Mouse (Mus musculus) neural tube, embryonic 14.5 days (tissue): ENCODE results near the gene Ash1l. TPM values are rescaled to one million over a fixed set of nuclear protein-coding genes. Genes with fewer than 3 reads are reported as not detected.

Experiments used
- ATAC-seq: fragments of 200-750 bp; cut with Nextera tagmentation; 2 replicates; pipeline ENCODE4 v1.8.0; 2017; ENCODE audit warnings: low read depth, mild to moderate bottlenecking, moderate TSS enrichment, moderate library complexity
- H3K27ac ChIP-seq: fragments of 300-500 bp; sonication (generic); 2 replicates; pipeline ENCODE4 v1.5.1; 2014; ENCODE audit warnings: low read depth, mild to moderate bottlenecking, control low read depth, low read length, moderate library complexity, mixed read lengths
- H3K27me3 ChIP-seq: fragments of 300-500 bp; sonication (generic); 2 replicates; pipeline ENCODE4 v1.6.1; 2014; ENCODE audit warnings: low read length; ENCODE audit not compliant: control insufficient read depth, insufficient read depth
- H3K36me3 ChIP-seq: fragments of 300-500 bp; sonication (generic); 2 replicates; pipeline ENCODE4 v1.6.1; 2014; ENCODE audit warnings: low read length, mixed read lengths; ENCODE audit not compliant: control insufficient read depth, insufficient read depth
- H3K4me1 ChIP-seq: fragments of 300-500 bp; sonication (generic); 2 replicates; pipeline ENCODE4 v1.6.1; 2014; ENCODE audit warnings: low read length; ENCODE audit not compliant: control insufficient read depth, insufficient read depth
- H3K4me2 ChIP-seq: fragments of 300-500 bp; sonication (generic); 2 replicates; pipeline ENCODE4 v1.6.1; 2014; ENCODE audit warnings: mild to moderate bottlenecking, low read depth, low read length, control low read depth
- H3K4me3 ChIP-seq: fragments of 300-500 bp; sonication (generic); 2 replicates; pipeline ENCODE4 v1.5.1; 2014; ENCODE audit warnings: low read depth, low read length, control low read depth, mixed read lengths
- H3K9ac ChIP-seq: fragments of 300-500 bp; sonication (generic); replicated peaks from 2 replicates; pipeline ENCODE4 v1.6.1; 2014; ENCODE audit warnings: low read depth, mild to moderate bottlenecking, control low read depth, low read length, mixed read lengths
- H3K9me3 ChIP-seq: fragments of 300-500 bp; sonication (generic); 2 replicates; pipeline ENCODE4 v1.6.1; 2016; ENCODE audit warnings: low read length; ENCODE audit not compliant: control insufficient read depth
- WGBS: fragments of 180-500 bp; shearing (Covaris S2); extraction: QIAGEN DNeasy Blood & Tissue Kit; methylation state at CpG from one replicate; pipeline ENCODE4 v1.1.7; 2014; 5-methylcytosine and 5-hydroxymethylcytosine counted together
- polyA plus RNA-seq: library from polyadenylated mRNA; unstranded; fragments of >200 nt; fragmentation: Nextera tagmentation; extraction: Ambion mirVana; gene quantifications from 2 replicates; pipeline ENCODE4 v1.2.1, GENCODE M21; 2014

Gene Ash1l
- polyA plus RNA-seq, 1 experiment from 2014 or later: 27.9 TPM

DNA sequence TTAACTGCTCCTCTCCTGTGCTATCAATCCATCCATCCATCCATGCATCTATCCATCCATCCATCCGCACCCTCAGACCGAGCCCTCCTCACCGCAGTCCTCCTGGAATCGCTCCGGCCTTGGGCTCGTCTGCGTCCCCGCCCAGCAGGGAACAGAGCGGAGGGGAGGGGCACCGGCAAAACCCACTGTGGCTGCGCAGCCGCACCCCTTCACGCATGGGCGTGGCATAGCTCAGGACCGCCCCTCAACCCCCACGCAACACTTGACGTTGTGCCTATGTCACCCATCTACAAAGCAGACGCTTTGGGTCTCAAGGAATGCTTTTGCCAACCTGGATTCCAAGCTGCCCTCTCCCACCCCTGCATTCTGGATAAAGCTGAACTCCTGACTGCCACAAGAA is 142.8 kb downstream of the Ash1l start, which contains the start of gene Rusc1:
Rusc1 (minus strand) TSS at position 137 of the 400 bp plus-strand sequence.
- peak within 1 kb of the TSS; percentile 73 for H3K27ac ChIP-seq
- no peaks in the 10 kb centered on the region for H3K27me3 ChIP-seq
- ATAC-seq: peak; percentile 79
- no peaks in the 10 kb centered on the region for H3K9me3 ChIP-seq
- WGBS: under 1% methylated on average over 18 of the region's 18 CpGs
- H3K36me3 ChIP-seq: peaks cover 24% of the 10 kb centered on the region
- H3K4me1 ChIP-seq: peaks cover 10% of the 10 kb centered on the region; the same call in 1 of the 2 replicates
- peak within 1 kb of the TSS; percentile 97 for H3K4me2 ChIP-seq
- H3K9ac ChIP-seq: peak within 1 kb of the TSS; percentile 79
- H3K4me3 ChIP-seq: peak within 1 kb of the TSS; percentile 67

DNA sequence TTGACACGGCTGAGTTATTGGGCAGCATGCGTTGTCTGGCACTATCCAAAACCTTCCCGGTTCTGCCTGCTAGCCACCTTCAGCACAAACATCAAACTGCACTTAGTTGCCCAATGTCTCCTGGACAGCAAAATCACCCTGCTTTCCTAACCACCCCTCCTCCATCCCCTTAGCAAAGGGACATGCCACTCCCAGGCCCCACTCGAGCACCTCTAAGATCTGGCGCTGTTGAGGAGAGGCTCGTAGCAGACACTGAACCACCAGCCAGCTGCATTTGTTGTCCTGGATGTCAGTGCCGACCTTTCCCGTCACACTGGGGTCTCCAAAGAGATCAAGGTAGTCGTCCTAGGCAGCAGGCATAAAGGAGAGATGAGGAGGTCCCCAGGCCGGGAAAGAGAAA is 143.6 kb downstream of the Ash1l start:
- Histone ChIP-seq H3K4me1 (peaks cover 10% of the 10 kb centered on the region; the same call in 1 of the 2 replicates), H3K9me3 (no peaks in the 10 kb centered on the region), H3K4me3 (no peak overlapping the region), H3K9ac (no peak overlapping the region), H3K36me3 (peaks cover 27% of the 10 kb centered on the region), H3K4me2 (no peak overlapping the region), H3K27ac (no peak overlapping the region), H3K27me3 (no peaks in the 10 kb centered on the region)
- 86% methylated on average over 10 of the region's 10 CpGs for WGBS
- ATAC-seq: no peak

DNA sequence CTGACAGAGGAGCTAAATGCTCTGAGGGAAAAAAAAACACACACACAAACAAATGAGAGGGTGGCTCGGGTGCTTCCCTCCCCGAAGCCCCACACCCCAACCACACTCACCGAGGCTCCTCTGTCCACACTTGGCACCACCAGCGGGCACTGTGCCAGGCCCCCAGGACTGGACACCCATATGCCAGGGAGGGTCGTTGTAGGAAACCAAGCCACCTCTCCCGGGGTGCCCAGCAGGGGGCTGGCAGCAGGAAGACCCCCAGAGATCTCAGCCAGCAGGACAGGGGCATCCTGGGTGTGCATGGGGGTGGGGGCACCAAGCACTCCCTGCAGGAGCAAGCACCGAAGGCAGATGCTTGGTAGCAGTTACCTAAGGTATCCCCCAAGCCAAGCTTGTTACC is 150.4 kb downstream of the Ash1l start, which contains the start of gene Gm43738:
Gm43738 (minus strand) TSS at position 289 of the 400 bp plus-strand sequence.
- peak within 1 kb of the TSS; percentile 74 for H3K27ac ChIP-seq
- peaks cover 14% of the 10 kb centered on the region for H3K4me1 ChIP-seq
- no peaks in the 10 kb centered on the region for H3K9me3 ChIP-seq
- peaks cover 21% of the 10 kb centered on the region; the same call in 1 of the 2 replicates for H3K36me3 ChIP-seq
- peak within 1 kb of the TSS; percentile 57 for H3K9ac ChIP-seq
- peak within 1 kb of the TSS; percentile 46 for H3K4me3 ChIP-seq
- H3K4me2 ChIP-seq: peak within 1 kb of the TSS; percentile 86
- WGBS: 40% methylated on average over 7 of the region's 7 CpGs
- no peak for ATAC-seq
- no peaks in the 10 kb centered on the region for H3K27me3 ChIP-seq

DNA sequence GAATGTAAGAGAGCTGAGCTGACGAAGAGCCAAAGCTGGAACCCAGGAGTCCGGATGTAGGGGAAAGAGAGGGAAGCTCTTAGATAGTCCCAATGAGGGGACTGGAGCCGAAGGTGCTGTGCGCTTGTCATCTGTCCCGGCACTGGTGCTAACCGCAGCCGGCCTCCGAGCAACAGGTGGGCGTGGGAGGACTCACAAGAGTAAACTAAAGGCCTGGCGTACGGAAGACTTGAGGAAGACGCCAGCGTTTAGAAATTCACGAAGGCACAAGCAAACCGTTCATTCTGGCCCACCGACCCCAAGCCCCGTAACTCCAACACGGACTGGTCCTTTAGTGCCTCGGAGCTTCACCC is 151.0 kb downstream of the Ash1l start:
- peaks cover 19% of the 10 kb centered on the region; the same call in 1 of the 2 replicates for H3K36me3 ChIP-seq
- H3K27ac ChIP-seq: peak overlapping the region; percentile 74
- no peaks in the 10 kb centered on the region for H3K9me3 ChIP-seq
- no peaks in the 10 kb centered on the region for H3K27me3 ChIP-seq
- peak overlapping the region; percentile 57 for H3K9ac ChIP-seq
- peaks cover 14% of the 10 kb centered on the region for H3K4me1 ChIP-seq
- peak overlapping the region; percentile 46 for H3K4me3 ChIP-seq
- peak overlapping the region; percentile 86 for H3K4me2 ChIP-seq
- ATAC-seq: peak; percentile 47
- WGBS: under 1% methylated on average over 19 of the region's 19 CpGs

DNA sequence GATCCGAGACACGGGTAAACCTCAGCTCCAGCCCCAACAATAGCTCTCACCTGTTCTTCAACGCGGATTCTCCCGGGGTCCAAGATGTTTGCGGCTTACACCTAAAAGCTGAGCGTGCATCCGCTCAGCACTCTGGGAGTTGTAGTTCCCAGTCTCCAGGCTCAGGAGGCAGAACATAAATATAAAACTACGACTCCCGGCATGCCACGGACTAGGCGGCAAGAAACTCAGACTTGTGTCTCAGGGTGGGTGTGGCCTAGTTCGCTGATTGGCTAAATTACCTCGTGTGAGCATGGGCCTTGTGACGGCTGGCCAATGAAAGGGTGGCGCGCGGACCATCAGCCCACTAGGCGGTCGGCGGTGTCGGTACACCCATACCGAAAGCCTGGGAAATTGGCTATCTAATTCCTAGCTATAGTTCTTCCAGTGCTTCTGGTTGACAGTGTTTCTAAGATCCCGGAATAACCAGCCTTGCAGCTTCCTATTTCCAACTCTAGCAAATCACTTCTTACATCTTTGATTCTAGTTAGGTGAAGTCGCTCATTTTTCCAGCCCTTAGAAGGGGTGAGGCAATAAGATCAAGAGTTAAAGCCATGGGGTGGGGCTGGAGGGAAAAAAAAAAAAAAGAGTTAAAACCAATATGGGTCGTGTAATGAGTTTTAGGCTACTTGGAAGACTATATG is 151.5 kb downstream of the Ash1l start, which contains the start of gene Fdps:
Fdps (minus strand) TSS at position 148 of the 683 bp plus-strand sequence.
- Histone ChIP-seq H3K27me3 (no peaks in the 10 kb centered on the region), H3K9me3 (no peaks in the 10 kb centered on the region), H3K4me2 (peak within 1 kb of the TSS; percentile 86), H3K4me3 (peak within 1 kb of the TSS; percentile 46), H3K36me3 (0 out of 2 replicates have a peak, but pooled peaks cover 15% of the 10 kb centered on the region), H3K4me1 (peaks cover 14% of the 10 kb centered on the region), H3K9ac (peak within 1 kb of the TSS; percentile 57), H3K27ac (peak within 1 kb of the TSS; percentile 74)
- peak; percentile 100 for ATAC-seq
- WGBS: under 1% methylated on average over 26 of the region's 26 CpGs

DNA sequence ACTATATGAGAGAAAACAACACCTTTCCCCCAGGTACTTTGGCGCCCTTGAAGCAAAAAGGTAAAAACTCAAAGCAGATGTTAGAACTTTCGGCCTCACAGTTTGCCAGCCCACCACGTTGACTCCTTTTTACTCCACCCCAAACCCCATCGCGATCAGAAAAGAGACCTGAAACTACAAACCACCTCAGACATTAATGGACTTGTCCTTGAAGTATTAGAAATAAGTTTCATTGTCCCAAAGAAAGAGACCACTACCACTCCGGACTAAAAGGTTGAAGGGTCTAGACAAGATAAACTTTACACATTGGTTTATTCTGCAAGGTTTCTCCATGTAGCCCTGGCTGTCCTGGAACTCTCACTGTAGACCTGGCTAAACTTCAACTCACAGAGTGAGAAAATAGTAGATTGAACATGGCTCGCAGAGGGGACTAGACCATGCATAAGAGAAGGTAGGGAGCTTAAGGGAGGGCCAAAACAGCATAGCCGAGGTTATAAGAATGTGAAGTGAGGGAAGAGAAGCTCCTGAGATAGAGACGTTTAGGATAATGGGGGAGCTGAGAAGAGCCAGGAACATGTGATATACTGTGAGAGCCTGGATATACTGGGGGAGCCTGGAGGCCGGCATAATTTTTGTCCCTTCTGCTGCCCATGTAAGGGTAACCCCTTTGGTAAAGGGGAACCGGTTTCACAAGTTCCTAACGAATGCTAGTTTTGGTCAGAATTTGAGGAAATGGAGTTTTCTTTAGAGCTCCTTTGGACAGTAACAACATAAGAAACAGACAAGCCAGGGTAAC is 152.3 kb downstream of the Ash1l start:
- H3K9me3 ChIP-seq: no peaks in the 10 kb centered on the region
- ATAC-seq: no peak
- peak overlapping the region; percentile 46 for H3K4me3 ChIP-seq
- 0 out of 2 replicates have a peak, but pooled peaks cover 11% of the 10 kb centered on the region for H3K36me3 ChIP-seq
- H3K4me1 ChIP-seq: peaks cover 14% of the 10 kb centered on the region
- 67% methylated on average over 12 of the region's 12 CpGs for WGBS
- H3K4me2 ChIP-seq: peak overlapping the region; percentile 55
- H3K27me3 ChIP-seq: no peaks in the 10 kb centered on the region
- no peak overlapping the region for H3K9ac ChIP-seq
- H3K27ac ChIP-seq: peak overlapping the region; percentile 41; the same call in 1 of the 2 replicates

GRCm38 (mm10) chr3:89103291-89103595 is 152.8 kb downstream of the Ash1l start:
- H3K4me1 ChIP-seq: peaks cover 14% of the 10 kb centered on the region
- no peak overlapping the region for H3K4me2 ChIP-seq
- H3K27ac ChIP-seq: no peak overlapping the region
- H3K27me3 ChIP-seq: no peaks in the 10 kb centered on the region
- 0 out of 2 replicates have a peak, but pooled peaks cover 9% of the 10 kb centered on the region for H3K36me3 ChIP-seq
- no peak for ATAC-seq
- H3K9me3 ChIP-seq: no peaks in the 10 kb centered on the region
- no peak overlapping the region for H3K4me3 ChIP-seq
- H3K9ac ChIP-seq: no peak overlapping the region
- 79% methylated on average over 4 of the region's 4 CpGs for WGBS

GRCm38 (mm10) chr3:89106881-89107280 is 156.5 kb downstream of the Ash1l start:
- Histone ChIP-seq H3K36me3 (no peaks in the 10 kb centered on the region), H3K4me3 (no peak overlapping the region), H3K9ac (no peak overlapping the region), H3K27me3 (no peaks in the 10 kb centered on the region), H3K27ac (no peak overlapping the region), H3K4me2 (no peak overlapping the region), H3K9me3 (no peaks in the 10 kb centered on the region), H3K4me1 (0 out of 2 replicates have a peak, but pooled peaks cover 3% of the 10 kb centered on the region)
- ATAC-seq: no peak

- H3K4me1 ChIP-seq: no peaks in the 10 kb centered on the region
- 84% methylated on average over 3 of the region's 3 CpGs for WGBS
- H3K27me3 ChIP-seq: no peaks in the 10 kb centered on the region
- H3K4me3 ChIP-seq: no peak overlapping the region
- no peak overlapping the region for H3K4me2 ChIP-seq
- no peaks in the 10 kb centered on the region for H3K9me3 ChIP-seq
- no peak overlapping the region for H3K27ac ChIP-seq
- ATAC-seq: no peak
- H3K9ac ChIP-seq: no peak overlapping the region
- H3K36me3 ChIP-seq: no peaks in the 10 kb centered on the region
Observed at GRCm38 (mm10) chr3:89107545-89107944, 157.1 kb downstream of the Ash1l start.
